In the genomic region with DNA sequence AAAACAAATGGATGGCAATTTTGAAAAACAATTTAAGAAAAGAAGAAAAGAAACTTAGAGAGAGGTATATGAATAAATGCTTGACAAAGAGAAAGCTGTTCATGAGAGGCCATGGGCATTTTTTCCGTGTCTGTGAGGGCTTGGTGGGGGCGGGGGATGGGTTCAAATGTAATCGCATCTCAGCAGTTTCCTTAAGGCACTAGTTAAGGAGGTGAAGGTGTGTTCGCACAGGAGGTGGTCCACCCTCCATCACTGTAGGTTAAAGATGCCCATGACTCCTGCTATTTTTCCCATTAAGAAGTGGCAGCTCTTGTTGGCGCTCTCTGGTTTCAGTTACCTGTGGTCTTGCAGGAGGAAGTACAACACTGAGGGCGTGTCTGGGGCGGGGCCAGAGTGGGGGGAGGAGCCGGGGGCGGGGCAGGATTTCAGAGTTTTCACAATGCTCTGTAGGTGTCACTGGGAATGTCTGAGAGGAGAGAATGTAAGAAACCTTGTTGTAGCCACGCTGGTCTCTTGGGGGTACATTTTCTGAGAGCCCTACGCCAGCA, we compare ENCODE assay signal across 12 mouse cellular contexts.
DNase-seq lines count a peak whose midpoint lies in the region; ATAC-seq lines count a peak whose summit lies in the region.
"Had no signal": no experiment of that assay in that cellular context is flagged by ENCODE, and none has a peak within 500 bp of the region (broad histone marks: within the 10 kb centered on the region; RNA-seq: fewer than 3 reads in every experiment).

No protein-coding gene starts in this region.

- H3K9me3 ChIP-seq in lung, embryonic 16.5 days (ENCODE audit: control insufficient read depth, low read length) = no peaks in the 10 kb centered on the region
- no peaks in the 10 kb centered on the region for H3K9me3 ChIP-seq in liver, embryonic 16.5 days (replicated peaks; ENCODE audit: control insufficient read depth, low read length)
- H3K9me3 ChIP-seq in heart, embryonic 11.5 days (replicated peaks; ENCODE audit: control insufficient read depth, low read length) = no peaks in the 10 kb centered on the region
- H3K9me3 ChIP-seq: forebrain, embryonic 10.5 days; midbrain, embryonic 10.5 days had no signal

- H3K36me3 ChIP-seq in lung, embryonic 16.5 days (ENCODE audit: control insufficient read depth, insufficient read depth, low read length) = no peaks in the 10 kb centered on the region
- no peaks in the 10 kb centered on the region for H3K36me3 ChIP-seq in liver, embryonic 16.5 days (ENCODE audit: control insufficient read depth, insufficient read depth)
- H3K36me3 ChIP-seq in heart, embryonic 11.5 days (ENCODE audit: control insufficient read depth, insufficient read depth, low read length) = no peaks in the 10 kb centered on the region
- H3K36me3 ChIP-seq: forebrain, embryonic 10.5 days; midbrain, embryonic 10.5 days had no signal

- H3K27me3 ChIP-seq in lung, embryonic 16.5 days (ENCODE audit: control insufficient read depth, insufficient read depth, low read depth, low read length) = no peaks in the 10 kb centered on the region
- H3K27me3 ChIP-seq in liver, embryonic 16.5 days (ENCODE audit: control insufficient read depth, insufficient read depth, low read depth, low read length) = no peaks in the 10 kb centered on the region
- no peaks in the 10 kb centered on the region for H3K27me3 ChIP-seq in heart, embryonic 11.5 days (ENCODE audit: control insufficient read depth, insufficient read depth, low read length)

- H3K9ac ChIP-seq in lung, embryonic 16.5 days (ENCODE audit: low read length) = no peak overlapping the region
- no peak overlapping the region for H3K9ac ChIP-seq in liver, embryonic 16.5 days (ENCODE audit: low read depth, low read length)
- no peak overlapping the region for H3K9ac ChIP-seq in heart, embryonic 11.5 days (ENCODE audit: low read depth, low read length)
- H3K9ac ChIP-seq: hindbrain, embryonic 14.5 days had no signal

- no peak overlapping the region for H3K4me2 ChIP-seq in lung, embryonic 16.5 days (ENCODE audit: low read depth, low read length)
- H3K4me2 ChIP-seq in liver, embryonic 16.5 days (ENCODE audit: low read depth, low read length) = no peak overlapping the region; the same call in 1 of the 2 replicates
- no peak overlapping the region for H3K4me2 ChIP-seq in heart, embryonic 11.5 days
- H3K4me2 ChIP-seq: hindbrain, embryonic 14.5 days had no signal

- 59% methylated on average over 11 of the region's 11 CpGs for WGBS in lung, embryonic 16.5 days
- WGBS in liver, embryonic 16.5 days (ENCODE audit: insufficient replicate concordance) = 45% methylated on average over 11 of the region's 11 CpGs
- WGBS in heart, embryonic 11.5 days (ENCODE audit: insufficient replicate concordance) = 57% methylated on average over 11 of the region's 11 CpGs

- H3K4me3 ChIP-seq in lung, embryonic 16.5 days (ENCODE audit: low read length) = no peak overlapping the region
- no peak overlapping the region for H3K4me3 ChIP-seq in liver, embryonic 16.5 days (ENCODE audit: low read depth, low read length)
- no peak overlapping the region for H3K4me3 ChIP-seq in heart, embryonic 11.5 days (ENCODE audit: low read depth, low read length)
- H3K4me3 ChIP-seq: forebrain, embryonic 10.5 days; midbrain, embryonic 10.5 days had no signal

- H3K27ac ChIP-seq in lung, embryonic 16.5 days (ENCODE audit: low read length) = no peak overlapping the region
- H3K27ac ChIP-seq in liver, embryonic 16.5 days (ENCODE audit: low read length) = 0 out of 2 replicates have a peak overlapping the region, but pooled peaks have one; percentile 27
- H3K27ac ChIP-seq in heart, embryonic 11.5 days (ENCODE audit: low read depth, low read length) = no peak overlapping the region
- H3K27ac ChIP-seq: forebrain, embryonic 10.5 days; hindbrain, embryonic 14.5 days; midbrain, embryonic 10.5 days had no signal

- DNase-seq in lung, postnatal 36 days = no peak
- DNase-seq in thymus, postnatal 25 days = peak; percentile 5
- DNase-seq in urinary bladder, postnatal 10 days (ENCODE audit: low spot score) = no peak
- DNase-seq: right cerebral cortex, postnatal 4 days had no signal

- 0 out of 2 replicates have a peak, but pooled peaks have one; percentile 15 for ATAC-seq in lung, embryonic 16.5 days (ENCODE audit: low read depth)
- ATAC-seq in common myeloid progenitor, adult 5-6 weeks (replicated peaks; ENCODE audit: low read depth, poor library complexity, severe bottlenecking) = peak; percentile 69
- no peak for ATAC-seq in liver, embryonic 16.5 days (ENCODE audit: low read depth)
- ATAC-seq in heart, embryonic 11.5 days (replicated peaks; ENCODE audit: insufficient number of reproducible peaks, low FRiP score, low TSS enrichment) = no peak
- ATAC-seq in monocyte, adult 5-6 weeks (replicated peaks; ENCODE audit: insufficient number of reproducible peaks, low FRiP score, low TSS enrichment, poor library complexity, severe bottlenecking) = no peak

- H3K4me1 ChIP-seq in lung, embryonic 16.5 days (replicated peaks; ENCODE audit: control insufficient read depth, insufficient read depth, low read length) = peaks cover 11% of the 10 kb centered on the region
- H3K4me1 ChIP-seq in liver, embryonic 16.5 days (ENCODE audit: control insufficient read depth, low read depth, low read length) = no peaks in the 10 kb centered on the region; the same call in 1 of the 2 replicates
- peaks cover 9% of the 10 kb centered on the region; the same call in 1 of the 2 replicates for H3K4me1 ChIP-seq in heart, embryonic 11.5 days (ENCODE audit: control insufficient read depth, insufficient read depth, low read length)
- H3K4me1 ChIP-seq: forebrain, embryonic 10.5 days had no signal

Comparison
In these comparisons a context has a peak if more than half of its experiments do, and no peak if none do; other contexts are left out.
1. ATAC-seq: peak in lung, embryonic 16.5 days (single experiment) and common myeloid progenitor, adult 5-6 weeks (single experiment); none in liver, embryonic 16.5 days (single experiment), heart, embryonic 11.5 days (single experiment) and monocyte, adult 5-6 weeks (single experiment).